ENCODE assay signal across 9 mouse cellular contexts in genomic region chr4:59760636-59761364, GRCm38 (mm10). TPM values are rescaled to one million over a fixed set of nuclear protein-coding genes. Genes with fewer than 3 reads are reported as not detected.
DNase-seq lines count a peak whose midpoint lies in the region; ATAC-seq and TF ChIP-seq lines count a peak whose summit lies in the region.
"Had no signal": no experiment of that assay in that cellular context is flagged by ENCODE, and none has a peak within 500 bp of the region (broad histone marks: within the 10 kb centered on the region; RNA-seq: fewer than 3 reads in every experiment).

No protein-coding gene starts in this region.

- peak; percentile 85 for TF ChIP-seq CTCF in heart, adult 2 months (IDR thresholded peaks at IDR 0.05)
- 0 out of 2 replicates have a peak, but pooled peaks have one; percentile 37 for TF ChIP-seq CTCF in thymus, adult 2 months (IDR thresholded peaks at IDR 0.05; ENCODE audit: borderline replicate concordance, control insufficient read depth, extremely low read depth, insufficient read depth, low read length, poor library complexity)

- H3K36me3 ChIP-seq in heart, adult 2 months (ENCODE audit: control insufficient read depth, insufficient read depth, low read length): no peaks in the 10 kb centered on the region
- no peaks in the 10 kb centered on the region for H3K36me3 ChIP-seq in heart, embryonic 12.5 days
- H3K36me3 ChIP-seq in thymus, adult 2 months (ENCODE audit: control insufficient read depth, insufficient read depth, low read length): no peaks in the 10 kb centered on the region
- H3K36me3 ChIP-seq in lung, embryonic 16.5 days (ENCODE audit: control insufficient read depth, insufficient read depth, low read length): no peaks in the 10 kb centered on the region
- H3K36me3 ChIP-seq: heart, embryonic 15.5 days had no signal

- TF ChIP-seq EP300 in heart, adult 2 months (IDR thresholded peaks at IDR 0.05; ENCODE audit: insufficient read depth, low read depth, low read length): no peak

- 34% methylated on average over 10 of the region's 10 CpGs for WGBS in heart, adult 2 months
- 58% methylated on average over 10 of the region's 10 CpGs for WGBS in heart, embryonic 12.5 days
- WGBS in thymus, adult 2 months: 70% methylated on average over 10 of the region's 10 CpGs
- WGBS in lung, embryonic 16.5 days: 25% methylated on average over 10 of the region's 10 CpGs

- no peak overlapping the region for H3K4me3 ChIP-seq in heart, adult 2 months
- no peak overlapping the region for H3K4me3 ChIP-seq in heart, embryonic 12.5 days
- no peak overlapping the region for H3K4me3 ChIP-seq in thymus, adult 2 months (ENCODE audit: control insufficient read depth, insufficient read depth, low read length)
- H3K4me3 ChIP-seq in lung, embryonic 16.5 days (ENCODE audit: low read length): no peak overlapping the region
- H3K4me3 ChIP-seq: heart, embryonic 15.5 days had no signal

- no peaks in the 10 kb centered on the region for H3K79me2 ChIP-seq in heart, adult 2 months (replicated peaks; ENCODE audit: control insufficient read depth, insufficient read depth, low read length)

- peaks cover 9% of the 10 kb centered on the region for H3K4me1 ChIP-seq in heart, adult 2 months (ENCODE audit: control insufficient read depth, insufficient read depth, low read length)
- H3K4me1 ChIP-seq in heart, embryonic 12.5 days (replicated peaks): peaks cover 22% of the 10 kb centered on the region
- H3K4me1 ChIP-seq in thymus, adult 2 months (replicated peaks; ENCODE audit: control insufficient read depth, insufficient read depth, low read length): 0 out of 2 replicates have a peak, but pooled peaks cover 2% of the 10 kb centered on the region
- H3K4me1 ChIP-seq in lung, embryonic 16.5 days (replicated peaks; ENCODE audit: control insufficient read depth, insufficient read depth, low read length): peaks cover 37% of the 10 kb centered on the region

- H3K9me3 ChIP-seq in heart, embryonic 12.5 days (replicated peaks): no peaks in the 10 kb centered on the region
- H3K9me3 ChIP-seq in lung, embryonic 16.5 days (ENCODE audit: control insufficient read depth, low read length): no peaks in the 10 kb centered on the region
- H3K9me3 ChIP-seq: heart, embryonic 15.5 days had no signal

- ATAC-seq in heart, embryonic 12.5 days (ENCODE audit: insufficient number of reproducible peaks, low FRiP score): no peak
- no peak for ATAC-seq in lung, embryonic 16.5 days (ENCODE audit: low read depth)
- no peak for ATAC-seq in activated CD4-positive, CD25-positive, alpha-beta regulatory T cell, adult 4 months

- no peak overlapping the region for H3K4me2 ChIP-seq in heart, embryonic 12.5 days
- peak overlapping the region; percentile 12; the same call in 1 of the 2 replicates for H3K4me2 ChIP-seq in lung, embryonic 16.5 days (ENCODE audit: low read depth, low read length)
- H3K4me2 ChIP-seq: heart, embryonic 15.5 days had no signal

- H3K27me3 ChIP-seq in heart, adult 2 months (ENCODE audit: control insufficient read depth, insufficient read depth, low read length): no peaks in the 10 kb centered on the region
- H3K27me3 ChIP-seq in heart, embryonic 12.5 days (replicated peaks): no peaks in the 10 kb centered on the region
- no peaks in the 10 kb centered on the region for H3K27me3 ChIP-seq in thymus, adult 2 months (ENCODE audit: control insufficient read depth, insufficient read depth, low read length)
- H3K27me3 ChIP-seq in lung, embryonic 16.5 days (ENCODE audit: control insufficient read depth, insufficient read depth, low read depth, low read length): no peaks in the 10 kb centered on the region
- H3K27me3 ChIP-seq: heart, embryonic 15.5 days had no signal

- intact Hi-C loops in heart, adult 2 months (cut with DNase I): loop anchor here (5.0 kb wide), 1 partner anchor 143 kb away; no protein-coding TSS in a partner anchor

- DNase-seq in heart, adult 2 months: peak; percentile 27 to 63
- DNase-seq in thymus, adult 2 months: no peak
- no peak for DNase-seq in thymus, adult 18-20 months
- DNase-seq in gastrocnemius, postnatal 10 days: peak; percentile 54
- DNase-seq in urinary bladder, postnatal 4 days (ENCODE audit: low spot score in 2 of 2): peak; percentile 40 to 64

- H3K9ac ChIP-seq in heart, adult 2 months (ENCODE audit: low read depth, low read length): no peak overlapping the region
- no peak overlapping the region for H3K9ac ChIP-seq in heart, embryonic 12.5 days
- no peak overlapping the region for H3K9ac ChIP-seq in lung, embryonic 16.5 days (ENCODE audit: low read length)
- H3K9ac ChIP-seq: heart, embryonic 15.5 days had no signal

- peak overlapping the region; percentile 29; the same call in 1 of the 2 replicates for H3K27ac ChIP-seq in heart, adult 2 months
- no peak overlapping the region for H3K27ac ChIP-seq in heart, embryonic 12.5 days (ENCODE audit: poor library complexity, severe bottlenecking)
- no peak overlapping the region for H3K27ac ChIP-seq in thymus, adult 2 months (ENCODE audit: control insufficient read depth, insufficient read depth, low read length)
- H3K27ac ChIP-seq in lung, embryonic 16.5 days (ENCODE audit: low read length): peak overlapping the region; percentile 70
- H3K27ac ChIP-seq: heart, embryonic 15.5 days had no signal

- no peak for TF ChIP-seq POLR2A in heart, adult 2 months (IDR thresholded peaks at IDR 0.05; ENCODE audit: insufficient read depth, low read depth, low read length)
- TF ChIP-seq POLR2A in thymus, adult 2 months (IDR thresholded peaks at IDR 0.05; ENCODE audit: control insufficient read depth, extremely low read depth, insufficient read depth, low read length, poor library complexity): no peak

RNA-seq across cellular contexts. Expression of gene Inip, which starts 40.6 kb away (rescaled TPM):
- total RNA-seq in heart, adult 2 months (2021): 1 to 10 TPM; 9.7 to 9.8 TPM
- polyA plus RNA-seq in heart, adult 2 months (2012; rRNA removed): 6.2 and 11.8 TPM in 2 replicates
- polyA plus RNA-seq in heart, embryonic 12.5 days (2016; fragmentation: Nextera tagmentation; extraction: Ambion mirVana): 43.9 and 47.1 TPM in 2 replicates
- polyA plus RNA-seq in thymus, adult 2 months (2012; rRNA removed): 26.7 and 27.8 TPM in 2 replicates
- 1 to 10 TPM; 4.9 to 7.1 TPM for total RNA-seq in gastrocnemius, postnatal 10 days (2021)
- polyA plus RNA-seq in lung, embryonic 16.5 days (2015; fragmentation: Nextera tagmentation; extraction: Ambion mirVana): 46.9 and 47.7 TPM in 2 replicates
- polyA plus RNA-seq in activated CD4-positive, CD25-positive, alpha-beta regulatory T cell, adult 4 months (2017; shearing (Covaris generic)): 10 to 100 TPM; 37.2 to 44.7 TPM

RNA-seq across cellular contexts. Expression of gene Snx30, which starts 44.8 kb away (rescaled TPM):
- 1 to 10 TPM; 4.7 to 5.5 TPM for total RNA-seq in heart, adult 2 months (2021)
- 1.9 and 3.6 TPM in 2 replicates for polyA plus RNA-seq in heart, adult 2 months (2012; rRNA removed)
- polyA plus RNA-seq in heart, embryonic 12.5 days (2016; fragmentation: Nextera tagmentation; extraction: Ambion mirVana): 7.5 and 8.6 TPM in 2 replicates
- 6.1 and 7.8 TPM in 2 replicates for polyA plus RNA-seq in thymus, adult 2 months (2012; rRNA removed)
- total RNA-seq in gastrocnemius, postnatal 10 days (2021): 10 to 100 TPM in 1 of 2 experiments, 1 to 10 TPM in 1; 5.9 to 10.8 TPM
- polyA plus RNA-seq in lung, embryonic 16.5 days (2015; fragmentation: Nextera tagmentation; extraction: Ambion mirVana): 6.9 and 7.7 TPM in 2 replicates
- polyA plus RNA-seq in activated CD4-positive, CD25-positive, alpha-beta regulatory T cell, adult 4 months (2017; shearing (Covaris generic)): 1 to 10 TPM; 1.6 to 1.9 TPM

Comparison
In these comparisons a context has a peak if more than half of its experiments do, and no peak if none do; other contexts are left out.
1. H3K27ac ChIP-seq: peak in heart, adult 2 months (single experiment) and lung, embryonic 16.5 days (single experiment); none in heart, embryonic 12.5 days (single experiment) and thymus, adult 2 months (single experiment).
2. DNase-seq: peak in heart, adult 2 months (2 of 2), gastrocnemius, postnatal 10 days (single experiment) and urinary bladder, postnatal 4 days (2 of 2); none in thymus, adult 2 months (single experiment) and thymus, adult 18-20 months (0 of 2).